Mouse (Mus musculus): ENCODE data around the gene Mfsd11.
"Not testable (repeated sequence)": the region's sequence is repeated elsewhere in the genome, so short reads cannot be mapped to it uniquely, and the experiment has no call there.

The Mfsd11 gene

DNA sequence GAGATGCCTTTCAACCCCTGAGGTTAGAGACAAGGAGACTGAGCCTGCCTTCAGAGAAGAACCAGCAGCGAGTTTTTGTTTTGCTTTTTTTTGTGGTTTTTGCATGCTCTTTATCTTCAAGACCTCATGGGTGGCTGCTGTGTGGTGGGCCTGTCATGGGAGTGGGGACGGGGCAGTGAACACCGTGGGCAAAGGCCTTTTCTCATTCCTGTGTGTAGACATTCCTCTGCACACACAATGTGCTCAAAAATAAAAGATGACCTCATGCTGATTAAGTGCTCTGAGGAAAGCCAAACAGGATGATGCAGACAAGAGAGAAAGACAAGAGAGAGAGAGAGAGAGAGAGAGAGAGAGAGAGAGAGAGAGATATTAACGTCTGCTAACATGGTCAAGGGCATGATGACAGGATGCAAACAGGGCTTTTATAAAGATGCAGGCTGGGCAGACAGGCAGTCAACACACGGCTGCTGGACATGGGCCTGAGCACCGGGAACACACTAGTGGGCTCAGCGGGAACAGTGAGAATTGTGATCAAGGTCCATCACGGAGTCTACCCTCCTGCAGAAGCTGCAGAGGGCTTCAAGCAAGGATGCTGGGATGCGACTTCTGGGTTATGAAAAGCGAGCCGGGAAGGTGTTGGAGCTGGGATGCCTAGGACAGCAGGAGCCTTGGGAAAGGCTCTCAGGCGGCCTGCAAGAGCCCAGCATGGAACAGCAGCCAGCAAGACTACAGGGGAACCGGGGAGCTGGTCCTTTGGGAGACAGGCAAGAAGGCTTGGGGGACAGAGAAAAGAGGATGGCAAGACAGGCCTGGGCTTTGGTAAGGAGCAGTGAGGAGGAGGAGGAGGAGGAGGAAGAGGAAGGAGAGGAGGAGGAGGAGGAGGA is 30.9 kb upstream of the Mfsd11 start:
- no peak for DNase-seq (ENCODE audit: low spot score in 2 of 2)

DNA sequence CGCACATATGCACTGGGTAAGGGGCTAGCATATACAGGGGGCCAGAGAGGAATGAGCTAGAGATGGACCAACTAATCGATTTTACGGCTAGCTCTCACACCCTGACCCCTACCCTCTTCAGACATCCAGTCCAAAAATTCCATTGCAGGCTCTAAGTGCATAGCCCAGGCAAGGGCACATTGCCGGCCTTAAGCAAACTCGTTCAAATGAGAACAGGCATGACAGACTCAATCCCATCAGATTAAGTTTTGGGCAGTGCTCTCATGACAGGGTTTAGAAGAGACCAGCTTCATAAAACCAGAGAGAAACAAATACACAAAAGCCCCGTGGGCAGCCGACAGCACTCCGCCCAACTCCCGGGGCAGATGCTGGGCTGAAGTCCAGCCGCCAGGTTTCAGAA is 30.0 kb upstream of the Mfsd11 start:
- no peak for DNase-seq (ENCODE audit: low spot score in 2 of 2)

- DNase-seq (ENCODE audit: low spot score in 2 of 2) = no peak
These were observed 29.6 kb upstream of the Mfsd11 start for GRCm38 (mm10) chr11:116822626-116823025.

GRCm38 (mm10) chr11:116823255-116823654 is 29.0 kb upstream of the Mfsd11 start:
- DNase-seq (ENCODE audit: low spot score in 2 of 2) = no peak

GRCm38 (mm10) chr11:116823885-116824284 is 28.4 kb upstream of the Mfsd11 start:
- not testable (repeated sequence) for DNase-seq (ENCODE audit: low spot score in 2 of 2)

- no peak for DNase-seq (ENCODE audit: low spot score in 2 of 2)
These were observed 27.0 kb upstream of the Mfsd11 start for GRCm38 (mm10) chr11:116825230-116825629.

- no peak for DNase-seq (ENCODE audit: low spot score in 2 of 2)
These were observed 25.4 kb upstream of the Mfsd11 start for GRCm38 (mm10) chr11:116826550-116827504.

GRCm38 (mm10) chr11:116827534-116828165 is 24.6 kb upstream of the Mfsd11 start, which contains the start of gene Mxra7:
Gene Mxra7, minus strand, starts transcription at chr11:116828046.
- no peak for DNase-seq (ENCODE audit: low spot score in 2 of 2)

GRCm38 (mm10) chr11:116832172-116832685 is 20.0 kb upstream of the Mfsd11 start:
- no peak for DNase-seq (ENCODE audit: low spot score in 2 of 2)

GRCm38 (mm10) chr11:116834954-116835353 is 17.3 kb upstream of the Mfsd11 start:
- no peak for DNase-seq (ENCODE audit: low spot score in 2 of 2)

DNA sequence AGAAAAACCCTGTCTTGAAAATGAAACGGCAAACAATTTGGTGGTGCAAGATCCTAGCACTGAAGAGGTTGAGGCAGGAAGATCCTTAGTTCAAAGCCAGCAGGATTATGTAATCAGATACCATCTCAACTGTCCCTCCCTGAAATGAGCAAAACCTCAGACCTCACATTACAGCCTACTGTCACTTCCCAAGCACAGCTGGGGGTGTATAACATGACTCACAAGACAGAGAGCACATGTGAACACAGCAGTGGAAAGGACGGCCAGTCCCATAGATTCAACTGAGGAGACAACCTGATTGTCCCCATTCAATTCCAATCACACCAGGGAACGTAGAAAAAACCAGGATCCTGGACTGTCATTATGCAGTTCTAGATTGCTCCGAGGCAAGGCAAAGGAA is 16.0 kb upstream of the Mfsd11 start:
- no peak for DNase-seq (ENCODE audit: low spot score in 2 of 2)

DNA sequence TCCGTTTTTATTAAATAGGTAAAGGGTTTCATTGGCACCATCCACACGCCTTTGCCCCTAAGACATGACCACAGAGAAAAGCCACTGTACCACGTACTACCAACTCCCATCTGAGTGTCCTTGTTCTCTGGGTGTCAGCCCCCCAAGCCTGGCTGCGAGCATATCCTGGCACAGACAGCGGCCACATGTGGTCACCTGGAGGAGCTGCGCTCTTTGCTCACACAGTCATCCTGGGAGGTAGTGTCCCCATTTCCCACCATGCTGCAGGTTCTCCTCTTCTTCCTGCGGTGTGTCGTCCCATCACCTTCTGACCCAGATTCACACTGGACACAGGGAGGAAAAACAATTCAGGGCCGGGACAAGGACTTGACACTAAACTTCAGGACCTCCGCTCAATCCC is 14.8 kb upstream of the Mfsd11 start:
- no peak for DNase-seq (ENCODE audit: low spot score in 2 of 2)

- DNase-seq (ENCODE audit: low spot score in 2 of 2) = no peak
These were observed 13.3 kb upstream of the Mfsd11 start for GRCm38 (mm10) chr11:116838936-116839335.

GRCm38 (mm10) chr11:116839601-116840000 is 12.6 kb upstream of the Mfsd11 start:
- DNase-seq (ENCODE audit: low spot score in 2 of 2) = no peak

DNA sequence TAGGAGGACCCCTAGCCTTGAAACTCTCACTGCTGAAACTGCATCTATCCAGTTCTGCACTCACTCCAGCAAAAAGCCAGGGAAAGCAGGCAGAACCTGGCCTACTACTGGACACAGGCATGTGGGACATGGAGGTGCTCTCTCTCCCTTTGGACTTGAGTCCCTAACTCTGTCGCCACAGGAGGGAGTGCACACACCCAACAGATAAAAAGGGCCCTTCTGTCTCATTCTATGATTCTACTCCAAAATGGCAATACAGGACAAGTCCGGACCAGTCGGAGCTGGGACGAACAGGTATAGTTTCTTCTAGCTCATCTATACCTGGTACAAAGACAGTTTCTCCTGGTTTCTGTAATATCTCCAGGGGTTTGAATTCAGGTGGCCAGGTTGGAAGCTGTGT is 11.5 kb upstream of the Mfsd11 start:
- DNase-seq (ENCODE audit: low spot score in 2 of 2) = no peak

- peak; percentile 66 to 68 for DNase-seq (ENCODE audit: low spot score in 2 of 2)
These were observed 9.5 kb upstream of the Mfsd11 start for GRCm38 (mm10) chr11:116842531-116843260.

- peak; percentile 96 to 98 for DNase-seq (ENCODE audit: low spot score in 2 of 2)
These were observed 8.7 kb upstream of the Mfsd11 start, which contains the start of the genes Mettl23 and Jmjd6 for GRCm38 (mm10) chr11:116843261-116844233. Gene Mettl23, plus strand, starts transcription at chr11:116843278. Gene Jmjd6, minus strand, starts transcription at chr11:116843449.

- no peak for DNase-seq (ENCODE audit: low spot score in 2 of 2)
These were observed 5.6 kb upstream of the Mfsd11 start for GRCm38 (mm10) chr11:116846593-116847181.
